Mouse (Mus musculus) MEL (cell line): ENCODE data around the gene Jmjd7.

ENCODE experiments used
- CTCF ChIP-seq, 3 experiments: IDR thresholded peaks in 2 of 3; conservative IDR thresholded peaks in 1 of 3; 2 replicates each; pipeline ENCODE4 v1.5.1; 2011 to 2012; ENCODE audit warnings: low read length in 3 of 3, low read depth in 2 of 3, mild to moderate bottlenecking in 2 of 3, improper control_type of control experiment in 1 of 3, inconsistent platforms in 1 of 3, mixed read lengths in 1 of 3, moderate library complexity in 1 of 3; ENCODE audit not compliant: control insufficient read depth in 1 of 3, insufficient read depth in 1 of 3, poor library complexity in 1 of 3, severe bottlenecking in 1 of 3
- ETS1 ChIP-seq: IDR thresholded peaks from 2 replicates; pipeline ENCODE4 v1.6.1; 2012; ENCODE audit warnings: low read depth, mild to moderate bottlenecking, inconsistent platforms, low read length, improper control_type of control experiment, moderate library complexity
- GATA1 ChIP-seq: IDR thresholded peaks from 2 replicates; pipeline ENCODE4 v1.6.1; 2011; ENCODE audit warnings: low read depth, low read length, improper control_type of control experiment
- HCFC1 ChIP-seq: IDR thresholded peaks from 2 replicates; pipeline ENCODE4 v1.6.1; 2012; ENCODE audit warnings: low read depth, mild to moderate bottlenecking, inconsistent platforms, low read length, improper control_type of control experiment, moderate library complexity
- MAFK ChIP-seq: IDR thresholded peaks from 2 replicates; pipeline ENCODE4 v1.6.1; 2011; ENCODE audit warnings: low read depth, mild to moderate bottlenecking, low read length, improper control_type of control experiment, borderline replicate concordance
- MAX ChIP-seq: IDR thresholded peaks from 2 replicates; pipeline ENCODE4 v1.6.1; 2011; ENCODE audit warnings: low read length, improper control_type of control experiment
- POLR2A ChIP-seq, 2 experiments: IDR thresholded peaks; 2 replicates each; pipeline ENCODE4 v1.6.1; 2011 to 2012; ENCODE audit warnings: low read length in 2 of 2, mild to moderate bottlenecking in 2 of 2, control low read depth in 1 of 2, improper control_type of control experiment in 1 of 2, low read depth in 1 of 2, moderate library complexity in 1 of 2; ENCODE audit not compliant: control insufficient read depth in 1 of 2, insufficient read depth in 1 of 2, poor library complexity in 1 of 2
- POLR2AphosphoS5 ChIP-seq: IDR thresholded peaks from 2 replicates; pipeline ENCODE4 v1.6.1; 2012; ENCODE audit warnings: low read depth, borderline replicate concordance, mild to moderate bottlenecking, inconsistent platforms, low read length, moderate library complexity, mixed read lengths
- TBP ChIP-seq: IDR thresholded peaks from 2 replicates; pipeline ENCODE4 v1.8.0; 2011; ENCODE audit warnings: low read depth, low read length, improper control_type of control experiment
- USF1 ChIP-seq: IDR thresholded peaks from 2 replicates; pipeline ENCODE4 v1.6.1; 2014; ENCODE audit warnings: low read depth, mild to moderate bottlenecking, inconsistent platforms, low read length, improper control_type of control experiment, moderate library complexity
- USF2 ChIP-seq, 2 experiments: IDR thresholded peaks; 2 replicates each; pipeline ENCODE4 v1.6.1; 2011 to 2012; ENCODE audit warnings: improper control_type of control experiment in 2 of 2, low read length in 2 of 2, borderline replicate concordance in 1 of 2, inconsistent platforms in 1 of 2, low read depth in 1 of 2, mild to moderate bottlenecking in 1 of 2; ENCODE audit not compliant: insufficient read depth in 1 of 2
- ZC3H11A ChIP-seq: IDR thresholded peaks from 2 replicates; pipeline ENCODE4 v1.6.1; 2012; ENCODE audit warnings: low read depth, mild to moderate bottlenecking, inconsistent platforms, low read length, improper control_type of control experiment
- ZNF384 ChIP-seq: IDR thresholded peaks from 2 replicates; pipeline ENCODE4 v1.6.1; 2012; ENCODE audit warnings: low read depth, mild to moderate bottlenecking, inconsistent platforms, low read length, improper control_type of control experiment

- TF ChIP-seq GATA1 (no peak), ETS1 (no peak), CTCF (IDR thresholded peaks at IDR 0.05 in 2 of 3, conservative IDR thresholded peaks at IDR 0.05 in 1 of 3; ENCODE audit: control insufficient read depth in 1 of 3, insufficient read depth in 1 of 3, low read depth in 2 of 3, low read length in 3 of 3, poor library complexity in 1 of 3, severe bottlenecking in 1 of 3) (no peak), POLR2AphosphoS5 (no peak), MAX (no peak), ZC3H11A (no peak), TBP (no peak), USF2 (IDR thresholded peaks at IDR 0.05; ENCODE audit: borderline replicate concordance in 1 of 2, insufficient read depth in 1 of 2, low read depth in 1 of 2, low read length in 2 of 2) (no peak), ZNF384 (no peak), MAFK (no peak), HCFC1 (no peak), POLR2A (IDR thresholded peaks at IDR 0.05; ENCODE audit: control insufficient read depth in 1 of 2, insufficient read depth in 1 of 2, low read depth in 1 of 2, low read length in 2 of 2, poor library complexity in 1 of 2) (no peak), USF1 (no peak)
Measured at GRCm38 (mm10) chr2:120054771-120055552, 27.7 kb downstream of the Jmjd7 start.
